Mouse (Mus musculus) stomach, embryonic 16.5 days (tissue): ENCODE data around the gene Lactbl1. TPM values are rescaled to one million over a fixed set of nuclear protein-coding genes. Genes with fewer than 3 reads are reported as not detected.

Experiments
- ATAC-seq: fragments of 200-750 bp; cut with Nextera tagmentation; 2 replicates; pipeline ENCODE4 v1.8.0; 2017; ENCODE audit warnings: moderate number of reproducible peaks, moderate TSS enrichment; ENCODE audit not compliant: insufficient read depth, low FRiP score
- H3K27ac ChIP-seq: fragments of 300-500 bp; sonication (generic); 2 replicates; pipeline ENCODE4 v1.5.1; 2014; ENCODE audit warnings: low read length
- H3K27me3 ChIP-seq: fragments of 300-500 bp; sonication (generic); 2 replicates; pipeline ENCODE4 v1.6.1; 2014; ENCODE audit warnings: low read length, control low read depth, mixed read lengths; ENCODE audit not compliant: control insufficient read depth, insufficient read depth
- H3K36me3 ChIP-seq: fragments of 300-500 bp; sonication (generic); 2 replicates; pipeline ENCODE4 v1.6.1; 2014; ENCODE audit warnings: low read length; ENCODE audit not compliant: control insufficient read depth, insufficient read depth
- H3K4me1 ChIP-seq: fragments of 300-500 bp; sonication (generic); 2 replicates; pipeline ENCODE4 v1.6.1; 2014; ENCODE audit warnings: low read length, control low read depth, mixed read lengths; ENCODE audit not compliant: control insufficient read depth, insufficient read depth
- H3K4me2 ChIP-seq: fragments of 300-500 bp; sonication (generic); 2 replicates; pipeline ENCODE4 v1.6.1; 2014; ENCODE audit warnings: low read depth, low read length, mixed read lengths
- H3K4me3 ChIP-seq: fragments of 300-500 bp; sonication (generic); replicated peaks from 2 replicates; pipeline ENCODE4 v1.5.1; 2014; ENCODE audit warnings: mild to moderate bottlenecking, low read length
- H3K9ac ChIP-seq: fragments of 300-500 bp; sonication (generic); 2 replicates; pipeline ENCODE4 v1.6.1; 2014; ENCODE audit warnings: low read length
- H3K9me3 ChIP-seq: fragments of 300-500 bp; sonication (generic); replicated peaks from 2 replicates; pipeline ENCODE4 v1.6.1; 2016; ENCODE audit warnings: low read length, control low read depth; ENCODE audit not compliant: control insufficient read depth
- WGBS: fragments of 180-500 bp; shearing (Covaris S2); extraction: QIAGEN DNeasy Blood & Tissue Kit; methylation state at CpG from one replicate; pipeline ENCODE4 v1.1.7; 2014; 5-methylcytosine and 5-hydroxymethylcytosine counted together
- polyA plus RNA-seq: library from polyadenylated mRNA; unstranded; fragments of >200 nt; fragmentation: Nextera tagmentation; extraction: Ambion mirVana; gene quantifications from 2 replicates; pipeline ENCODE4 v1.2.1, GENCODE M21; 2015

The Lactbl1 gene
- not detected in 2 replicates for polyA plus RNA-seq

DNA sequence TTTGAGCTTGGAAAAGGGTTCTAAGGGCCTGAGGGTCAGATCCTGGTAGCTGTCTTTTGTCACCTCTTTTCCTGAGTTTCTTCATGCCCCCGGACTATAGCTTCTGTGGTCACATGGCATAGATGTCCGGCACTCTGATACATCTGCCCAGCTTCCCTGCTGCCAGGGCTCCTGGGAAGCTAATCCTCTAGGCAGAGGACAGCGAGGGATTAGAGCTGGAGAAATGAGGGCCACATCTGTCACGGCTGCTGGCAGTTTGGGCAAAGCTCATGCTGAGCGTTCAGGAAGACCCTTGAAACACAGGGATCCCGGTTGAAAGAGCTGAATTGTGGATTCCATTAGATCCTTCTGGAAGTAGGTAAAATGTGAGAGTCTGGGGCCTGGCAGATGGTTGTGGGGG lies at the start of gene Lactbl1:
TSS of gene Lactbl1 (plus strand) at position 234 of the 400 bp plus-strand sequence.
- H3K4me3 ChIP-seq = no peak within 1 kb of the TSS
- no peak for ATAC-seq
- H3K4me2 ChIP-seq = no peak within 1 kb of the TSS
- H3K4me1 ChIP-seq = no peaks in the 10 kb centered on the region
- no peaks in the 10 kb centered on the region for H3K9me3 ChIP-seq
- H3K36me3 ChIP-seq = no peaks in the 10 kb centered on the region
- H3K27ac ChIP-seq = no peak within 1 kb of the TSS
- no peak within 1 kb of the TSS for H3K9ac ChIP-seq
- WGBS = 49% methylated on average over 6 of the region's 6 CpGs
- no peaks in the 10 kb centered on the region for H3K27me3 ChIP-seq

GRCm38 (mm10) chr4:136581885-136582284 lies 40.5 kb upstream of the Lactbl1 start:
- no peak overlapping the region for H3K9ac ChIP-seq
- H3K9me3 ChIP-seq = no peaks in the 10 kb centered on the region
- H3K4me1 ChIP-seq = peaks cover 6% of the 10 kb centered on the region
- H3K4me2 ChIP-seq = no peak overlapping the region
- no peak for ATAC-seq
- no peaks in the 10 kb centered on the region for H3K36me3 ChIP-seq
- no peaks in the 10 kb centered on the region for H3K27me3 ChIP-seq
- H3K4me3 ChIP-seq = no peak overlapping the region
- 85% methylated on average over 3 of the region's 3 CpGs for WGBS
- no peak overlapping the region for H3K27ac ChIP-seq

- Histone ChIP-seq H3K27me3 (no peaks in the 10 kb centered on the region), H3K4me1 (peaks cover 6% of the 10 kb centered on the region), H3K27ac (no peak overlapping the region), H3K4me3 (no peak overlapping the region), H3K9me3 (no peaks in the 10 kb centered on the region), H3K36me3 (no peaks in the 10 kb centered on the region), H3K9ac (no peak overlapping the region), H3K4me2 (no peak overlapping the region)
- WGBS = 93% methylated on average over 4 of the region's 4 CpGs
- no peak for ATAC-seq
Measured at GRCm38 (mm10) chr4:136587221-136587827, 35.1 kb upstream of the Lactbl1 start.

GRCm38 (mm10) chr4:136588003-136588402 lies 34.4 kb upstream of the Lactbl1 start:
- no peak overlapping the region for H3K4me2 ChIP-seq
- no peaks in the 10 kb centered on the region for H3K36me3 ChIP-seq
- WGBS = 81% methylated on average over 4 of the region's 4 CpGs
- no peak overlapping the region for H3K9ac ChIP-seq
- no peak for ATAC-seq
- no peak overlapping the region for H3K27ac ChIP-seq
- no peaks in the 10 kb centered on the region for H3K27me3 ChIP-seq
- peaks cover 3% of the 10 kb centered on the region for H3K4me1 ChIP-seq
- H3K9me3 ChIP-seq = no peaks in the 10 kb centered on the region
- no peak overlapping the region for H3K4me3 ChIP-seq

GRCm38 (mm10) chr4:136592111-136592510 lies 30.3 kb upstream of the Lactbl1 start:
- ATAC-seq = no peak

DNA sequence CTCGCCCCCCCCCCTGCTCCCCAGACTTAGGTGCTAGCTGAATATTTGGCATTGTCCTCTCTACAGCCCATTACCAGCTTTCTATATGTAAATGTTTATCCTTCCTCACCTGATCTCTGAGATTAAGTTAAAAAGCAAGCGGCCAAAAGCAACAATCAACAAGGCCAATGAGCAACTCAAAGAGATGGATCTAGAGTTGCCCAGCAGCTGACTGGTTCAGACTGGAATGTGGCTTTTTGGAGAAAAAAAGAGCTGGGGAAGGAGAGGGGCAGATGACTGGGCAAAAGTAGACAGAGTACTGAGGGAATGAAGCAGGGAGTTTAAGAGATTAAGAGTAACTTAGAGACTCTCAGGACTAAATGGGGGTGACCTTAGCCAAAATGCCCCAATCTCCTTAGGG lies 28.4 kb upstream of the Lactbl1 start:
- WGBS = 77% methylated on average over 2 of the region's 2 CpGs
- H3K27ac ChIP-seq = no peak overlapping the region
- ATAC-seq = no peak

More at GRCm38 (mm10) chr4:136592111-136592510, 30.3 kb upstream of the Lactbl1 start:
- H3K4me3 ChIP-seq = no peak overlapping the region
- H3K9ac ChIP-seq = no peak overlapping the region
- 56% methylated on average over 4 of the region's 4 CpGs for WGBS
- H3K4me1 ChIP-seq = peaks cover 7% of the 10 kb centered on the region
- no peaks in the 10 kb centered on the region for H3K36me3 ChIP-seq
- no peaks in the 10 kb centered on the region for H3K9me3 ChIP-seq
- H3K4me2 ChIP-seq = no peak overlapping the region
- no peaks in the 10 kb centered on the region for H3K27me3 ChIP-seq
- H3K27ac ChIP-seq = no peak overlapping the region

GRCm38 (mm10) chr4:136595221-136595620 lies 27.2 kb upstream of the Lactbl1 start:
- H3K4me3 ChIP-seq = no peak overlapping the region
- no peak overlapping the region for H3K9ac ChIP-seq
- 77% methylated on average over 6 of the region's 6 CpGs for WGBS
- peaks cover 11% of the 10 kb centered on the region for H3K4me1 ChIP-seq
- H3K4me2 ChIP-seq = no peak overlapping the region
- no peak for ATAC-seq
- H3K36me3 ChIP-seq = no peaks in the 10 kb centered on the region
- no peaks in the 10 kb centered on the region for H3K27me3 ChIP-seq
- H3K27ac ChIP-seq = no peak overlapping the region
- no peaks in the 10 kb centered on the region for H3K9me3 ChIP-seq

More for the DNA sequence above, 28.4 kb upstream of the Lactbl1 start:
- Histone ChIP-seq H3K27me3 (no peaks in the 10 kb centered on the region), H3K9me3 (no peaks in the 10 kb centered on the region), H3K4me2 (no peak overlapping the region), H3K4me1 (peaks cover 11% of the 10 kb centered on the region), H3K4me3 (no peak overlapping the region), H3K36me3 (no peaks in the 10 kb centered on the region), H3K9ac (no peak overlapping the region)

DNA sequence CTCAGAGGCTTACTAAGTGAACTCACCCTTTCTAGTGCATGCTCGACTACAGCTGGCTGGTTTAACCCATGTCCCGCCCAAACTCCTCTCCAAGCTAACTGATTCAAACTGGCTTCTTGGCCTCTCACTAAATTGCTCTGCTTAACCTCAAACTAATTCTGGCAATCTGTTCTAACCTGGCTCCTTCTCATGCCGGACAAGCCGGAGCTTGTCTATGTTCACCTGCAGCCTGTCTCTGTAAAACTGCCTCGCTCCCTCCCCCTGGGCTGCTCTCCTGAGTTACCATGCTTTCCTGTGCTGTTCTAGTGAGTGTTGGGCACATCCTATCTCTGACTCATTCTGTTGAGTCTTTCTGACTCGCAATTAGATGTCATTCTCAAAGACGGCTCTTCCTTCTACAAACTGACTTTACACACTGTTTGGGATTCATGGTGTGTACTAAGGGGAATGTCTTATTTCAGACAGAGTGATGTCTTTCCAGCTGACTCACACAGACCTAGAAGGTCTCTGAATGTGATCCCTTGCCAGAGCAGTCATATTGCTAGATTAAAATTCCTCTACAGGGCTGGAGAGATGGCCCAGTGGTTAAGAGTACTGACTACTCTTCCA lies 24.0 kb upstream of the Lactbl1 start:
- ATAC-seq = no peak
- 79% methylated on average over 7 of the region's 7 CpGs for WGBS
- Histone ChIP-seq H3K9me3 (no peaks in the 10 kb centered on the region), H3K4me2 (no peak overlapping the region), H3K27ac (no peak overlapping the region), H3K4me1 (peaks cover 20% of the 10 kb centered on the region), H3K36me3 (no peaks in the 10 kb centered on the region), H3K9ac (no peak overlapping the region), H3K4me3 (no peak overlapping the region), H3K27me3 (no peaks in the 10 kb centered on the region)

- Histone ChIP-seq H3K36me3 (no peaks in the 10 kb centered on the region), H3K4me2 (no peak overlapping the region), H3K9ac (no peak overlapping the region), H3K4me3 (no peak overlapping the region), H3K27me3 (no peaks in the 10 kb centered on the region), H3K27ac (no peak overlapping the region), H3K4me1 (peaks cover 13% of the 10 kb centered on the region), H3K9me3 (no peaks in the 10 kb centered on the region)
- WGBS = 95% methylated on average over 3 of the region's 3 CpGs
- no peak for ATAC-seq
Measured at GRCm38 (mm10) chr4:136599869-136600268, 22.6 kb upstream of the Lactbl1 start.
